Mouse (Mus musculus): ENCODE measurements around the gene Cd248. TPM values are rescaled to one million over a fixed set of nuclear protein-coding genes. Genes with fewer than 3 reads are reported as not detected.
"Not testable (repeated sequence)": the region's sequence is repeated elsewhere in the genome, so short reads cannot be mapped to it uniquely, and the experiment has no call there.

Gene Cd248
- total RNA-seq, 2 experiments from 2014 or later: 45.2 to 60.2 TPM

DNA sequence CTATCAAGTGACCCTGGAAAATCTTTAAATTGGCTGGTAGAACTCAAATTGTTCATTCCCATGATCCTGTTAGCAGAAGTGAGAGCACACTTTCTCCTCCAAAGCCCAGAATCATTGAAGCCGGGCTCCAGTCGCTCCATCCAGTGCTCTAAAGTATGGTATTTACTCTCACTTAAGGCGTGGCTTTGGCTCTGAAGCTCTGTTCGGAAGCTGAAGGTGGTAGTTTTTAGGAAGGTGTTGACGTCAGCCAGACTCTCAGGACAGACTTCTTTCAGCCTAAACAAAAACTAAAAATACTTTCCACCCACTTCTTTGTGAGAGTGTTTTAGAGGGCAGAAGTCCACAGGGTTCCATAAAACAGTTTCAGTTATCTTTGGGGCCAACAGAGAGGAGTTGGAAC, 5.6 kb downstream of the Cd248 start:
- DNase-seq: no peak

DNA sequence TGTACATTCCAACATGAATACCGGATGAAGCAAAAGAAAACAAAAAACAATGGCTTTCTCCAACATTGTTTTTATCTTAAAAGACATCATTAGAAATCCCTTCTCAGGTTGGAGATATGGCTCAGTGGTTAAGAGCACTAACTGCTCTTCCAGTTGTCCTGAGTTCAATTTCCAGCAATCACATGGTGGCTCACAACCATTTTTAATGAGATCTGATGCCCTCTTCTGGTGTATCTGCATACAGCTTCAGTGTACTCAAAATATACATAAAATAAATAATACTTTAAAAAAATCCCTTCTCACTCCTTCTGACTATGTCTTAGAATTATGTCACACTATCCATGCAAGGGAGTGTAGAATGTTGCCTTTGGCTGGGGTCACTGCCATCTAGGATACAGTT, 11.4 kb downstream of the Cd248 start:
- DNase-seq: no peak

DNA sequence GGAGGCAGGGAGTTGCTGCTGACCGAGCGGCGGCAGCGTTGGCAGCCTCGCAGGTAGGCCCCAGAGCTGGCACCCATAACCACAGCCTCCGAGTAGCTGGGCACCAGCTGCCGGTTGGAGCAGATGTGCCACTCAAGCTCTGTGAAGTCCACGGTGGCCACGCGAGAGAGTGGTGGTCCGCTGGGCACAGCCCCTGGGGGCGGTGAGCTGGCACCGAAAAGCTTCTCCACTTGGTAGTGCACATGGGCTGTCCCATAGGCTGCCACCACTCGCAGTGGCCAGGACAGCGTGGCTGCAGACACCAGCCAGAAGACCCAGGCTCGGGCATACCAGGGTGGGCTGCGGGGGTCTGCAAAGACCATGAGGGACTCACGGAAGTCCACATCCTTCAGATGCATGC, 14.1 kb downstream of the Cd248 start:
- no peak for DNase-seq

DNA sequence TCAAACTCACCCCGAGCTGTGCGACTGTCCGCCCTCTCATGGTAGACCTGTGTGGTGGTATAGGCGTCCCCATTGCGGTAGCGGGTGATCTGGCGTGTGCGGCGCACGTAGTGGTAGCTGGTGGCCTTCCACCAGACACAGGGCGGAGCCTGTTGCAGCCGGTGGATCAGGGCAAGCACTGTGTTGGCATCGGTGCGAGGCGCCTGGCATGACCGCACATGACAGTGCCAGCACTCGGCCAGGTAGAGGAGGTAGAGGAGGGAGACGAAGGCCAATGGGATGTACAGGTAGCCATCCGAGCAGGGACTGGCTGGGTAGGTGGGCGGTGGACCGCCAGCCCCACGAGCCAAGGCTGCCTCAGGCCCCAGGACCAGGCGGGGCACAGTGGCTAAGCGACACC, 14.7 kb downstream of the Cd248 start:
- no peak for DNase-seq

DNA sequence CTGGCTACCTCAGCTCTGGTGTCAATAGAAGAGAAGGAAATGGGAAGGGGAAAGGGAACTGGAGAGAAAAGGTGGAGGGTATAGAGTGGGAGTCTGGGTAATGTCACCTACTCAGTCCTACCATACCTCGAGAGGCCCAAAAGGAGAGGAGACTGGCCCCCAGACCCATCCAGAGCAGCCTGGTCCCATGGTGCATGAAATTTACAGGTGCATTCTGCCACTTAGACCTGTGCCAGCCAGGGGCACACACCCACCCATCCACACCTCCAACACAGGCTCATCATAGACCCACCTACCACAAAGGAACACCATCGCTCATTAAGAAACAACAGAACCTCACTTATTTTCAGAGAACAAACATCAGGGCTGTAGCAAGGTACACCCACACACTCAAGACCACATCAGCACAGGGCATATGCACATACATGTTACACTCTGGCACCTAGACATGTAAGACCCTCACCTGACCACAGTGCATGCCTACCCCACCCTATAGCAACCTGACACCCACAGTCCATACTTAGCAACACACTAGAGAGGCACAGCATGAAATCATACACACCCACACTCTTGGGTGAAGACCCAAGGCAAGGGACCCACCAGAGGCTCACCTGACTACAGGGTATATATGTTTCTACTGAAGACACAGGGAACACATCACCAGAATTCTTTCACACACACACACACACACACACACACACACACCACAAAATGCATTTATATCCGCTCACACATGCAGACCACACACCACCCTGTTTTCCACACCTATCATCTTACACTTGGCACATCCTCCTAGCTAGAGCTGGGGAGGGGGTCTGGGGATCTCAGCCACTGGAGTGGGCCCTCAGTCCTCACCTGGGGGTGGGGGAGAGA, 16.3 kb downstream of the Cd248 start:
- no peak for DNase-seq

DNA sequence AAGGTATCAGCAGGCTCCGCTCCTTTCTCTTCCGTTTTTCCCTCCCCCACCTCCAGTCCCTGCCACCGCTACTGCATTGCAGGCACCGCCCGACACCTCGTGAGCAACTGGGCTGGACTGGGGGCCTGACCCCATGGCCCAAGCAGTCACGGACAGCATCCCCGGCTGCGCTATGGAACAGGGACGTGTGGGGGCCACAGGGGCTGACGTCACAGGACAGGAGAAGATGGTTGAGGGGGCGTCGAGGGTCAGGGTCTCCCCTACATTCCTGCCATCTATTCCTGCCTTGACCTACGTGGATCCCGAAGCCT, 16.9 kb downstream of the Cd248 start:
- DNase-seq: no peak

DNA sequence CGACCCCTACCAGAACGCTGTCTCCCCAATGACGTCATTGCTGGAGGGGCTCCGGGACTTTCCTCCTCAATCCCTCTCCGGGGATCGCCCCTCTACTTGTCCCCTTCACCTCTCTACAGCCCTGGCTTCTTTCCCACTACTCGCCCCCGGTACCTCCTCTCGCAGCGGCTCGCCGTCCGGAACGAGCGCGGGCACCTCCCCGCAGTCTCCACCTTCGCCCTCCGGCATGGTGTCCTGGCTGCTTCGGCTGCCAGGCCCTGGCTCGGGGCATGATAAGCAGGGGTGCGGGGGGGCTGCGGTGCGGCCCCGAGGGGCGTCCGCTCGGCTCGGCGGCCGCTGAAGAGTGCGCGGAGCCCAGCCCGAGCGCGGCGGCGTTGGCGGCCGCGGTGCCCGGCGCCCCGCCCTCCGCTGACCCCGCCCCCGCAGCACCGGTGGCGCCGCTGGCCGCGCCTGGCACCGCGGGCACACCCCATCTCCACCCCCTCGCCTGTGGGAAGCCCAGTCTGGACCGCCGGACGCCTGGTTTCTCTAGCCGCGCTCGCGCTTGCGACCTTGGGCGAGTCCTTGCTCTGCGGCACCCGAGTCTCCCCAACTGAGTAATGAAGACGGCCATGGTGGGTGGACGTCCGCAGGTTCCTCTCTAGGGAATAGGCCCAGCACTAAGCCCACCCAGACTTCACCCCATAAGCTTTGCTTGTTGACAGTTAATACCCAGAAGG, 17.4 kb downstream of the Cd248 start, which contains the start of gene Tmem151a:
Tmem151a (minus strand) TSS at position 387 of the 719 bp plus-strand sequence.
- no peak for DNase-seq

DNA sequence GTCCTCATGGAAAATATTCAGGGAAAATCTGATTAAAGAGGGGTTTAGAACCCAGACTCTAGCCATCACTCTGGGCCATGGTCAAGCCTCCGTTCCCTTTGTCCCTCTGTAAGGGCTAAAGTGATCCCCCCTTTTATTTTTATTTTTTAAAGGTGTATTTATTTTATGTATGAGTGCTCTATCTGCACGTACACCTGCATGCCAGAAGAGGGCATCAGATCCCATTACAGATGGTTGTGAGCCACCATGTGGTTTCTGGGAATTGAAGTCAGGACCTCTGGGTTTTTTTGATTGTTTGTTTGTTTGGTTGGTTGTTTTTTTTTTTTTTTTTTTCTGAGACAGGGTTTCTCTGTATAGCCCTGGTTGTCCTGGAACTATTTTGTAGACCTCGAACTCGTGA, 18.7 kb downstream of the Cd248 start:
- not testable (repeated sequence) for DNase-seq

DNA sequence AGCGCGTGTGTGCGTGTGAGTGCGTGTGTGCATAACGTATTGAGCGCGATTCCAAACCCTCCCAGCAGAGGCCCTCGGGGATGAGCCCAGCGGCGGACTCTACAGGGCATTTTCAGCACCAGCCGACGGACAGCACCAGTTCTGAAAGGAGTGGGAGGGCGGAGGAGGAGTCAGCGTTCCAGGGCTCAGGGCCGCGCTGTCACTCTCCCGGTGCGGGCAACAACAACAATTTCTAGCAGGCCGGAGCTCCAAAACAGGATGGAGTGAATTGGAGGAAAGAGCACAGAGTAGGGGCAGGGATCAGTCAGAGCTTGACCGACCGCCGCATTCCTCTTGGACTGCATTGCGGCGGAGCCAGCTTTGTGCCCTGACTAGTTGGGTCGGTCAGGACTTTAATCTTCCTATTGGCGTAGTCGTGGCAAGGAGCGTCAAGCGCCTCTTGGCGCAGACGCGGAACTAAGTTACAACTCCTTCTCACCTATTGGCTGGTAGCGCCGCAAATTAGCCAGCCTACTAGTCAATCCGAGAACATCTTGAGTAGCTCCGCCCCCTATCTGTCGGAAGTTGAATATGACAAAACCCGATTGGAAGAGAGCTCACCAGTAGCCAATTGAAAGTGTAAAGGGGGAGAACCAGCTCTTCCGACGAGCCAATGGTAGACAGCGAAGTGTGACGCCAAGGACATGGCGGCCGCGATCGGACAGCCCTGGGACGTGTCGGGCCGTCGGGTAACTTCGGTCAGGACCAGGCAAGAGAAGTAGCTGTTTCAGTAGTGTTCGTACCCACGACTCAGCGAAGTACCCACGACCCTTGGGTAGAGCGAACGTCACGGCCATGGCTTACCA, 20.2 kb downstream of the Cd248 start, which contains the start of gene Yif1a:
Yif1a (plus strand) TSS at position 655 of the 845 bp plus-strand sequence.
- DNase-seq: peak; percentile 94

DNA sequence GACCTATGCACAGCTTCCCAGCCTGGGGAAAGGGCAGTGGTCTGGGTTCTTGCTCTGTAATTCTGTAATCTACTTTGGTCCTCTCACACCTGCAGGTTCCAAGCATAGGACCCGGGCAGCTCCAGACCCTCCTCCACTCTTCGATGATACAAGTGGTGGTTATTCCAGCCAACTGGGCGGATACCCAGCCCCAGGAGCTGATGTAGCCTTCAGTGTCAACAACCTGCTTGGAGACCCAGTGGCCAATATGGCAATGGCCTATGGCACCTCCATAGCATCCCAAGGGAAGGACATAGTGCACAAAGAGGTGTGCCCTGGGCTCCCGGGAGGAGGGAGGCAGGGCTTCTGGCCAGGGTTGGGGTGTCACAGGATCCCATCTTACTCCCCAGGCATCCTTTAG, 21.4 kb downstream of the Cd248 start:
- DNase-seq: no peak

DNA sequence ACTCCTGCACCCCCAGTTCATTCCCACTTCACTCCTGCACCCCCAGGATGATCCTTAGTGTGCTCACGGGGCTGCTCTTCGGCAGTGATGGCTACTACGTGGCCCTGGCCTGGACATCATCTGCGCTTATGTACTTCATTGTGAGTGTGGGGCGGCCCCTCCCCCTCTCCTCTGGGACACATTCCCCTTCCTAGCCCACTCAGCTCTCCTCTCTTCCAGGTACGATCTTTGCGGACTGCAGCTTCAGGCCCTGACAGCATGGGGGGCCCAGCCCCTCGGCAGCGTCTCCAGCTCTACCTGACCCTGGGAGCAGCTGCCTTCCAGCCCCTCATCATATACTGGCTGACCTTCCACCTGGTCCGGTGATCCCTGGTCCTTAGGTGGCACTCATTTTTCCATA, 24.2 kb downstream of the Cd248 start:
- DNase-seq: no peak

DNA sequence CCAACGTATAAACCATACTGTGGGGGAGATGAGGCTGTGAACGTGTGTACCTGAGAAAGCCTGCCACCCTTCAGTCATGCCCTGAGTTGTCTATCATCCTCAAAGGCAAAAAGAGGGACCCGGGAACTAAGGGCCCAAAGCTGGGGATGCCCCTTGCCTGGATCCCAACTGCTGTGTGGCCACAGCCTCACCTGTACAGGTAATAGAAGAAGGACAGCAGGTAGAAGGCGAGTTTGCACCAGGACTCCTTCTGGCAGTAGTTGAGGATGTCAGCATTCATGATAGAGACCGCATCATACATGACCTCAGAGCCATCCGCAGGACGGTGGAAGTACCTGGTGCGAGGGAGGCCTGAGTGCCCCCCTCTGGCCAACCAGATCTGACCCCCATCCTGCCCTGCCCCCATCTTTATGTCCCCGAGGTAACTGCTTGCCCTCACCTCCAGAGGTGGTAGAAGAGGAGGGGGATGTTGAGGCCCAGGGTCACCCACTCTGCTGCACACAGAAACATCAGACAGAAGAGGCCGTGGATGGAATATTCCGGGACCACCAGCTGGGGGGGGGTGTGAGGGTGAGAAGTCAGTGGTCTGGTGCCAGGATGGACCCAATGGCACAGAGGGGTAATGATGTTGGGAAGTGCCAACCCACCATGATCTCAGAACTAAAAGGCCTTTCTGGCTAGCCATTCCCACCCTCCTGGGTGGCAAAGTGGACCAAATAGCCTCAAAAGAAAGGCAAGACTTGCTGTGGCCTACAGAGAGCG, 25.8 kb downstream of the Cd248 start:
- no peak for DNase-seq

DNA sequence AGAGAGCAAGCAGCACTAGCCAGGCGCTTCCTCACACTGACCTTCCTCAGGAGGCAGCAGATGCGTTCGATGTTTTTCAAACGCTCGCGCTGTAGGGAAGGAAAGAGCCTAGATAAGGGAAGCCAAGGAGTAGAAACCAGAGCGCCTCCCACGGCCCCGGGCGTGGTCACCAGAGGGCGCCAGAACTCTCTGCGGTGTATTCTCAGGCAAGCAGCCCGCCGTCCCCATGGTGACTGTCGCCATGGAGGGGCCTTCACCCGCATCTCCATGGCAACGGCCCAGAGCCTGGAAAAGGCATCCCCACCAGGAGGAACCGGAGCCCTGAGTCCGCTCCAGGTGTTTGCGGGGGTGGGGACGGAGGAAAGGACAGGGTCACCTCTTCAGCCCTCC, 26.4 kb downstream of the Cd248 start:
- DNase-seq: peak; percentile 94

DNA sequence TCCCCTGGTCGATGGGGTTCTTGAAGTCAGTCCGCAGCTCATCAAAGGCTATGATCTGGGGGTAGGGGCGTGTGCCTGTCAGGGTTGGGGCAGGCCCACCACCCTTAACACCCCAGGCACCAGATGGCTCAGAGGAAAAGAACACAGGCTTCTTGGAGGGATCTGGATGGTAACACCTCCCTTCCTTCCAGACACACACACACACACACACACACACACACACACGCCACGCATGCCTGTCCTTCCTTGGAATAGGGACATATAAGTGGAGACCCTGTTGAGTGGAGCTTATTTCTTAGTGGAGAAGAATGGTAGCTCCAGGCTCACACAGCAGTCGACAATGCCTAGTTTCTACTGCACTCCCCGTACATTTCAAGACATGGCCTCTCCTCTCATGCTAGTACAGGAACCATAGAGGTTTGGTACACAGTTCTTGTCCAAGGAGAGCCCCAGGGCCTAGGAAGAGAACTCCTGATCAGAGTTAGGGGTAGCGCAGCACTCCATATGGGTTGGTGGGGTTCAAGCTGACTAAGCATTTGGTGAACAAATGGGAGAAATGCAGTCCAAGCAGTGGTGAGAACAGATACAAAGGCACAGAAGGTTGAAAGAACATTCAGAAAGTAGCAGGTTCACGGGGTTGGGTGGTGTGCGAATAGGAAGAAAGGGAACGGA, 27.0 kb downstream of the Cd248 start:
- no peak for DNase-seq

DNA sequence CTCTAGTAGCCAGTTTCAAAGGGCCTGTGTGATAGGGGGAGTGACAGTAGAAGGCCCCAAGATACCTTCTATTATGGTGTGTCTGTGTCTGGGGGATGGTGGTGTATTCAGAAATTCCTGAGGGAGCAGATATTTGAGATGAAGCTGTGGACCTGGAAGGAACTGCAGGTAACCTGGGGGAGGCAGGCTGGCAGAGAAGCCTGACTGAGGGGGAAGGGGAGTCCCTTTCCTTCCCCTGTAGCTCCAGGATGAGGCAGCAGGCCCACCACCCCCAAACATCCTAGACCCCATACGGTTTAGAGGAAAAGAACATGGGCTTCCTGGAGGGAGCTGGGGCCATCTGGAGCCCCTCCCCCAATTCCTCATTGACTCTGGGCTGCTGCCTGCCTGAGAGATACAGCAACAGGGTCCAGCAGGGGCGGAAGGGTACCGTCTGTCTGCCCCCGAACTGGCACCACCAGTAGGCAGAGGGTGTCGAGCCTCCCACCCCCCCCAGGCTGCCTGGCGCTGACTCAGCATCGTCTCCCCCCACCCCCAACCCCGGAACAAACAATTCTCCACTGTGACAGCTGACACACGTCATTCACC, 28.1 kb downstream of the Cd248 start:
- DNase-seq: no peak

DNA sequence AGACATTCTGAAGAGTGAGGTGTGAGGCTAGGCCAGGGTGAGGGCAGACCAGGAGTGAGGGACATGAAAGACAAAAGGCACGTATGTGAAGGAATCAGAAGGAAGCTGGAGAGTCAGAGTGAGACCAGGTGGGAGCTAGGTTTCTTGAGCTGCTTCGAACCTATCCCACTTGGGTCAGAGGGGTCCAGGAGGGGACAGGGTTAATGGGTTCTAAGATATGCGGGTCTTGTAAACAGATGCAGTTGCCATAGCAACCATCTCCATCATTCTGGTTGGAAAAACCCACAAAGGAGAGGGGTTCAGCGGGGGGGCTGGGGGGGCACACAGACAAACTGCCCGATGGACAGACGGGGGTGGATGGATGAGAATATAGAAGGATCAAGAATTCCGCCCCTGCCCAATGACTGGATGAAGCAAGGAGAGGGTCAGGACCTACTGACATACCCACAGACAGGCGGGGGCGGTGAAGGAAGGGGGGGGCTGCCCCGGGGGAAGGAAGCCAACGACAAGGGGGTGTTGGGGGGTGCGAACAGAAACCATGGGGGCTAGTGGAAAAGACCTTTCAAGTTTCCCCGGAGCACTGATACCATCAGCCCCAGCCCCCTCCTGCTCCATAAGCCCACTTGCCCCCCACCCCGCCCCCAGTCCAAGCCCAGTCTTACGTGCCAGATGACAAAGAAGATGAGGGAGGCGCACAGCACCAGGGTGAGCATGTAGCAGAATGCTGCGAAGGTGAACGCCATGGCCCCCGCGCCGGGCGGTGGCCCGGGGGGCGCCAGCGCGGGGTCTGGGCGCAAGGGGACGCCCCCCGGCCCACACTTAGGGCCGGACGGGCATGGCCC, 29.9 kb downstream of the Cd248 start:
- no peak for DNase-seq

DNA sequence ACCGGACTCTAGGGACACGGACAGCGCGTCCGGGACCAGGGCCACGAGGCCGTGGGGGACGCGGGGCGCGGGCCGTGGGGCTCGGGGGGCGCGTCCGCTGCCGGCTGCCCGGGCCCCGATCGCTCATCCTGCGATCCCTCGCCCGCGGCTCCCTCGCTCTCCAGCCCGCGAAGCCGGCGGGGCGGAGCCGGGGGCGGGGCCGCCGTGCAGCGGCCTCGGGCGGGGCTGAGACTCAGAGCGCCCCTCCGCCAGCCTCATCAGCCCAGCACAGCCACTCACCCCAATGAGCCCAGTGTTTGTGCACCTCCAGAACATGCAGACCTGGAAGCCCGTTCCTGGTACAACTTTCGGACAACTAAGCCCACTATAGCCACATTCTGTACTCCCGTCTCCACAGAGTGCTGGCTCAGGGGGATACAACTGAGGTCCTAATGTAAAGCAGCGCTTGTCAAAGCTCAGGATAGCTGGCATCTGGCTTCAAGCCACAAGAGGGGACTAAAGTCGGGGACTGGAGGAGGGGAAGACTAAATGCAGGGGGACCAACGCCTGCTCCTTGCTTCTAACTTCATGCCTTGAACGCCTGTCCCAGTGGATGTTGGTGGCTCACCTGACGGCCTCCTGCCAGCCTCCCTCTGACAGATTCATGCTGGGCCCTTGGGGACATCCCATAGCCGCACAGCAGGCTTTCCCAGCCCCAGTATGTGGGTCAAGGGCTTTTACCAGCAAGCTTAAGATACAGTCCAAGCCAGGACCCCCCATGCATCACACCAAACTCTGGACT, 30.7 kb downstream of the Cd248 start, which contains the start of gene Cnih2:
Cnih2 (minus strand) TSS at position 159 of the 781 bp plus-strand sequence.
- peak; percentile 67 for DNase-seq

DNA sequence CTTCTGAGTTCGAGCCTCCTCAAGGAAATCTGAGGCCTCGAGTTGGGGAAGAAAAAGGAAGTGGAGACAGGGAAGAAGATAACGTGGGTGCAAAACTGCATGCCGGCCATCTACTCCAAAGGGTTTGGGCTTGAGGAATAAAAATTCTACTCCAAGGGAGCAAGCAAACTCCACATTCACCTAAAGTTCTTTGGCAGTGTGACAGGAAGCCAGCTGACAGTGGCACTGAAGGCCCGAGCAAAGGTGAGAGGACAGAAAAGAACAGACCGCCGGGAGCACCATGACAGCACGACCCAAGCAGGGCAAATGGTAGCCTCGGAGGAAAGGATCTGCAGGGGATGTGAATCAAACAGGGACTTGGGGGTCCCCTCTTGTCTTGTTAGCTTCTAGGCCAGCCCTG, 38.2 kb downstream of the Cd248 start:
- DNase-seq: no peak

DNA sequence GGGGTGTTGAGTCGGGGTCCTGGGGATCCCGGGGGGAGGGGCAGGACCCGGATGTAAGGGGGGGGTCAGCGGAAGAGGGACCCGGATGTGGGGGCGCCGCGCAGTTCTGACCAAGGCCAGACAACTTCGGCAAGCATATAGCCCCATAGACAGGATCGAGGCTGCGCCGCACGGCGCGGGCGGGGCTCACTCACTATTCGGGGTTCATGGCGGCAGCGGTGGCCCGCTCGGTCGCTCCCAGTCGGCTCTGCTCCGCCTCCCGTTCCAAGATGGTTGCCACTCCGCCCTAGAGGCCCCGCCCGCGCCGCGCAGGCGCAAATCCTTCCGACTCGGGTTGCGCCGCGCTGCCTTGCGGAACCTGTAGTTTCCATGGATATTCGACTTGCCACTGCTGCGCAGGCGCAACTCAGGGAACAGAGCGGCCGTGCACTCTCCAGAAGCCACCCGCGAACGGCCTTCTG, 38.9 kb downstream of the Cd248 start, which contains the start of gene Rab1b:
Rab1b (minus strand) TSS at position 342 of the 461 bp plus-strand sequence.
- peak; percentile 99 for DNase-seq

Measured in gastrocnemius, postnatal 10 days (tissue).